Mouse (Mus musculus): ENCODE results near the gene Nos3. TPM values are rescaled to one million over a fixed set of nuclear protein-coding genes. Genes with fewer than 3 reads are reported as not detected.

The Nos3 gene
- total and polyA plus RNA-seq, 2 experiments, result 1.1 to 2.9 TPM

DNA sequence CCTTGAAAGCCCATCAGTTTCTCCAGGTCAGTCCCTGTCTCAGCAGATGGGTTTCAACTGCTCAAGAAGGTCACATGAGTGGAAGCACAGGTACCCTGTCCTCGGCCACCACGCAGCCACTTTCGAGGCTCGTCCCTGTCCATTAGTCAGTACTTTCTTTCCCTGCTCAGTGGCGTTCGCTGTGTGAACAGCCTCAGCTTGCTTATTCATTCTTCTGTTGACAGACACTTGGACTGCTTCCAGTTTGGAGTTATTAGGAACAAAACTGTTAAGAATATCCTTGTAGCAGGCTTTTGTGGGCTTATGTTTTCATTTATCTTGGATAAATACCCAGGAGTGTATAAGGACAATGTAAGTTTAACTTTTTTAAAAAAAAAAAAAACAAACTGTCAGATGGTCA lies 9.6 kb downstream of the Nos3 start:
- no peaks in the 10 kb centered on the region for H3K36me3 ChIP-seq (ENCODE audit: control insufficient read depth, insufficient read depth, low read length)
- TF ChIP-seq CTCF (IDR thresholded peaks at IDR 0.05; ENCODE audit: low read depth, low read length) (no peak), POLR2A (IDR thresholded peaks at IDR 0.05; ENCODE audit: extremely low read depth, insufficient read depth, low read length) (no peak)
- no peaks in the 10 kb centered on the region for H3K79me2 ChIP-seq (ENCODE audit: control insufficient read depth, insufficient read depth, low read length)
- DNase-seq (ENCODE audit: extremely low read depth, low read depth, low spot score), result no peak
- 53% methylated on average over 6 of the region's 6 CpGs for WGBS
- H3K4me3 ChIP-seq (ENCODE audit: insufficient read depth, low read depth, low read length), result no peak overlapping the region
- no peaks in the 10 kb centered on the region for H3K4me1 ChIP-seq (ENCODE audit: control insufficient read depth, insufficient read depth, low read length)
- no peaks in the 10 kb centered on the region for H3K27me3 ChIP-seq (ENCODE audit: control insufficient read depth, insufficient read depth, low read length)
- H3K9ac ChIP-seq (ENCODE audit: low read depth, low read length), result no peak overlapping the region
- no peak overlapping the region for H3K27ac ChIP-seq (replicated peaks; ENCODE audit: insufficient read depth, low read depth, low read length)

DNA sequence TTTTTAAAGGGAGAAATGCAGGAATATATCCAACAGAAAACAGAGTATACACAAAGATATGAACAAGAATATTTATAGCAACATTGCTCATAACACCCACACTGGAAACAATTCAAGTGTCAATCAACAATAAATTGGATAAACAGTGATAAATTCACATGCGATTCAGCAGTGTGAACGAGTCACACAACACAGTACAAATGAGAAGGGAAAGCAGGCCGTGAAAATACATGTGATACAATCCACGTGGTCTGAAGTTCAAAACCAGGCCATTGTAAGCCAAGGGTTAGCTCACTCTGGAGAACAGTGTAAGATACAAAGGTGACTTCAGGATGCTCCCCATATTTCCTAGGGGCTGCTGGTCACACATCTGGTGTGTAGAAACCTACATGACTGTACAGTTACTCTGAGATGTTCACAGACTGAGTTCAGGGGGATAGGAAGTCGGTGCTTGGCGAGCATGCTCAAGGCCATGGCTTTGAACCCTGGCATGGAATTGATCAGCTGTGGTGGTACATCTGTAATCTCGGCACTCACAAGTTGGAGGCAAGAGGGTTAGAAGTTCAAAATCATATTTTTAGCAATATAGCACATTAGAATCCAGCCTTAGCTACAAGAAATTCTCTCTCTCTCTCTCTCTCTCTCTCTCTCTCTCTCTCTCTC lies 10.2 kb downstream of the Nos3 start:
- H3K4me3 ChIP-seq (ENCODE audit: insufficient read depth, low read depth, low read length), result no peak overlapping the region
- H3K36me3 ChIP-seq (ENCODE audit: control insufficient read depth, insufficient read depth, low read length), result no peaks in the 10 kb centered on the region
- no peak for DNase-seq (ENCODE audit: extremely low read depth, low read depth, low spot score)
- H3K4me1 ChIP-seq (ENCODE audit: control insufficient read depth, insufficient read depth, low read length), result no peaks in the 10 kb centered on the region
- no peaks in the 10 kb centered on the region for H3K27me3 ChIP-seq (ENCODE audit: control insufficient read depth, insufficient read depth, low read length)
- H3K9ac ChIP-seq (ENCODE audit: low read depth, low read length), result no peak overlapping the region
- no peak overlapping the region for H3K27ac ChIP-seq (replicated peaks; ENCODE audit: insufficient read depth, low read depth, low read length)
- 66% methylated on average over 7 of the region's 7 CpGs for WGBS
- TF ChIP-seq POLR2A (IDR thresholded peaks at IDR 0.05; ENCODE audit: extremely low read depth, insufficient read depth, low read length), result no peak
- no peak for TF ChIP-seq CTCF (IDR thresholded peaks at IDR 0.05; ENCODE audit: low read depth, low read length)
- H3K79me2 ChIP-seq (ENCODE audit: control insufficient read depth, insufficient read depth, low read length), result no peaks in the 10 kb centered on the region

DNA sequence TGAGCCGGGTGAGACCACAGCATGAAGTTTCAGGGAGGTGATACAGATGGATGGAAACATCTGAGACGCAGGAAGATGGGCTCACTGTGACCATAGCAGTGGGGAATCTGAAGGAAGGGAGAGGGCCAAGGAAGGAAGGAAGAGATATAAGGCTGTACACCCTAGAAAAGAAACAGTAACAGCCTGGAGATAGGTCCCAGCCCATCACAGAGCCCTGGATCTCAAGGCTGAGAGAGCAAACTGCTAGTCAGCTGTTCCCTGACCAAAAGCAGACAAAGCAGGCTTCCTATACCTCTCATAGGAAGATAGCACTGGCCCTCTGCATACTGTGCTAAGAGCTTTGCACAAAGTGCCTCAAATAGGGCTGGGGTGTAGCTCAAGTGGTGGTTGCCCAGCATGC lies 14.1 kb downstream of the Nos3 start:
- 84% methylated on average over 2 of the region's 2 CpGs for WGBS
- Histone ChIP-seq H3K27me3 (ENCODE audit: control insufficient read depth, insufficient read depth, low read length) (no peaks in the 10 kb centered on the region), H3K36me3 (ENCODE audit: control insufficient read depth, insufficient read depth, low read length) (no peaks in the 10 kb centered on the region), H3K4me1 (ENCODE audit: control insufficient read depth, insufficient read depth, low read length) (no peaks in the 10 kb centered on the region; the same call in 1 of the 2 replicates), H3K79me2 (ENCODE audit: control insufficient read depth, insufficient read depth, low read length) (no peaks in the 10 kb centered on the region), H3K9ac (ENCODE audit: low read depth, low read length) (no peak overlapping the region), H3K27ac (replicated peaks; ENCODE audit: insufficient read depth, low read depth, low read length) (no peak overlapping the region), H3K4me3 (ENCODE audit: insufficient read depth, low read depth, low read length) (no peak overlapping the region)
- DNase-seq (ENCODE audit: extremely low read depth, low read depth, low spot score), result no peak
- TF ChIP-seq POLR2A (IDR thresholded peaks at IDR 0.05; ENCODE audit: extremely low read depth, insufficient read depth, low read length) (no peak), CTCF (IDR thresholded peaks at IDR 0.05; ENCODE audit: low read depth, low read length) (no peak)

DNA sequence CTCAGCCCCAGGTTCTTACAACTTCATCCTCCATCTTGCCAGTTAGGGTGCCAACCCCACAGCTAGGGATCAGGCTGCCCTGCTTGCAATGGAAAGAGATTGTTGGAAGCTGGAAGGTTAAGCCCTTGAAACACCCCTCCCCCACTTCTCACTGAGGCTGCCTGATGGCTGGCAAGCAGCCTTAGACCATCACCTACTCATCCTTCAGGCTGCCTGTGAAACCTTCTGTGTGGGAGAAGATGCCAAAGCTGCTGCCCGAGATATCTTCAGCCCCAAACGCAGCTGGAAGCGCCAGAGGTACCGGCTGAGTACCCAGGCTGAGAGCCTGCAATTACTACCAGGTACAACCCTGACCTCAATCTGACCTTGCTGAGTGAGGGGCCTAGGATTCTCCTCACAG lies 14.9 kb downstream of the Nos3 start:
- 82% methylated on average over 4 of the region's 4 CpGs for WGBS
- no peak for DNase-seq (ENCODE audit: extremely low read depth, low read depth, low spot score)
- Histone ChIP-seq H3K27ac (replicated peaks; ENCODE audit: insufficient read depth, low read depth, low read length) (no peak overlapping the region), H3K36me3 (ENCODE audit: control insufficient read depth, insufficient read depth, low read length) (no peaks in the 10 kb centered on the region), H3K4me3 (ENCODE audit: insufficient read depth, low read depth, low read length) (no peak overlapping the region), H3K4me1 (ENCODE audit: control insufficient read depth, insufficient read depth, low read length) (no peaks in the 10 kb centered on the region; the same call in 1 of the 2 replicates), H3K9ac (ENCODE audit: low read depth, low read length) (no peak overlapping the region), H3K27me3 (ENCODE audit: control insufficient read depth, insufficient read depth, low read length) (no peaks in the 10 kb centered on the region), H3K79me2 (ENCODE audit: control insufficient read depth, insufficient read depth, low read length) (no peaks in the 10 kb centered on the region)
- TF ChIP-seq CTCF (IDR thresholded peaks at IDR 0.05; ENCODE audit: low read depth, low read length) (no peak), POLR2A (IDR thresholded peaks at IDR 0.05; ENCODE audit: extremely low read depth, insufficient read depth, low read length) (no peak)

DNA sequence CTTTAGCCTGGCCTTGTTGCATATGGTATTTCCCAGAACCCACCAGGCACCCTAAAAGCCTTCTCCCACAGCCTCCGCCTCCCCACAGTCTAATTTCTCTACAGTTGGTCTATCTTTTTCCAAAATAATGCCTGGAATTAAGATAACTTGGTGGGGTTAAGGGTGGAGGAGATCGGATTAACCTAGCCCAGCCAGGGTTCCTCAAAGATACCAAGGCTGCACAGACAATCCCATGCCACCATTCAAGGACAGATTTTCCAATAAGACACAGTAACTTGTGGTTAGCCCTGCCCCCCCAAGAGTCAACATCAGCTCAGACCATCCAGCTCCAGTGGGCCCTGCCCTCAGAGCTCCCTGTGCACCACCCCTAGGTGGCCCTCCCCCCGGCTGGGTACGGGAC lies 15.9 kb downstream of the Nos3 start:
- no peak for DNase-seq (ENCODE audit: extremely low read depth, low read depth, low spot score)
- no peak overlapping the region for H3K9ac ChIP-seq (ENCODE audit: low read depth, low read length)
- no peaks in the 10 kb centered on the region; the same call in 1 of the 2 replicates for H3K4me1 ChIP-seq (ENCODE audit: control insufficient read depth, insufficient read depth, low read length)
- H3K36me3 ChIP-seq (ENCODE audit: control insufficient read depth, insufficient read depth, low read length), result no peaks in the 10 kb centered on the region
- no peak overlapping the region for H3K4me3 ChIP-seq (ENCODE audit: insufficient read depth, low read depth, low read length)
- no peaks in the 10 kb centered on the region for H3K27me3 ChIP-seq (ENCODE audit: control insufficient read depth, insufficient read depth, low read length)
- 89% methylated on average over 4 of the region's 4 CpGs for WGBS
- TF ChIP-seq POLR2A (IDR thresholded peaks at IDR 0.05; ENCODE audit: extremely low read depth, insufficient read depth, low read length) (no peak), CTCF (IDR thresholded peaks at IDR 0.05; ENCODE audit: low read depth, low read length) (no peak)
- H3K27ac ChIP-seq (replicated peaks; ENCODE audit: insufficient read depth, low read depth, low read length), result no peak overlapping the region
- no peaks in the 10 kb centered on the region for H3K79me2 ChIP-seq (ENCODE audit: control insufficient read depth, insufficient read depth, low read length)

DNA sequence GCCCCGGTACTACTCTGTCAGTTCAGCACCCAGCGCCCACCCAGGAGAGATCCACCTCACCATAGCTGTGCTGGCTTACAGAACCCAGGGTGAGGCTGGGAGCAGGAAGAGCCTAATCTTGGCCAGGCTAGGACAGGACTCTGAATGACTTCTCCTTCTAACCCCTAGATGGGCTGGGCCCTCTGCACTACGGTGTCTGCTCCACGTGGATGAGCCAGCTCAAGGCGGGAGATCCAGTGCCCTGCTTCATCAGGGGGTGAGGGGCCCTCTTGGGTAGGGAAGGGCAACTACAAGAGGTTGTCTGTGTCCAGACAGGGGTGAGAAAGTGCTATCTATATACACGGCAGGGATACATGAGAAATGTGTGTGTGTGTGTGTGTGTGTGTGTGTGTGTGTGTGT lies 16.9 kb downstream of the Nos3 start:
- no peak overlapping the region for H3K9ac ChIP-seq (ENCODE audit: low read depth, low read length)
- no peak for DNase-seq (ENCODE audit: extremely low read depth, low read depth, low spot score)
- H3K4me1 ChIP-seq (ENCODE audit: control insufficient read depth, insufficient read depth, low read length), result no peaks in the 10 kb centered on the region; the same call in 1 of the 2 replicates
- no peak overlapping the region for H3K4me3 ChIP-seq (ENCODE audit: insufficient read depth, low read depth, low read length)
- WGBS, result 88% methylated on average over 6 of the region's 6 CpGs
- H3K36me3 ChIP-seq (ENCODE audit: control insufficient read depth, insufficient read depth, low read length), result no peaks in the 10 kb centered on the region
- no peak overlapping the region for H3K27ac ChIP-seq (replicated peaks; ENCODE audit: insufficient read depth, low read depth, low read length)
- TF ChIP-seq POLR2A (IDR thresholded peaks at IDR 0.05; ENCODE audit: extremely low read depth, insufficient read depth, low read length), result no peak
- no peak for TF ChIP-seq CTCF (IDR thresholded peaks at IDR 0.05; ENCODE audit: low read depth, low read length)
- H3K79me2 ChIP-seq (ENCODE audit: control insufficient read depth, insufficient read depth, low read length), result no peaks in the 10 kb centered on the region
- no peaks in the 10 kb centered on the region for H3K27me3 ChIP-seq (ENCODE audit: control insufficient read depth, insufficient read depth, low read length)
